Mouse (Mus musculus) heart, adult 2 months (tissue): ENCODE measurements around the gene Gata3. TPM values are rescaled to one million over a fixed set of nuclear protein-coding genes. Genes with fewer than 3 reads are reported as not detected.

Experiments
- DNase-seq, 2 experiments: peaks; one replicate each; pipeline ENCODE4 v3.0.0; 2021
- H3K27ac ChIP-seq: fragments of 200-600 bp; 2 replicates; pipeline ENCODE4 v1.8.1; 2022
- H3K27me3 ChIP-seq: fragments of 200-500 bp; 2 replicates; pipeline ENCODE4 v1.6.1; 2012; ENCODE audit warnings: mild to moderate bottlenecking, low read length, inconsistent platforms, mixed read lengths; ENCODE audit not compliant: control insufficient read depth, insufficient read depth
- H3K36me3 ChIP-seq: fragments of 200-500 bp; 2 replicates; pipeline ENCODE4 v1.6.1; 2012; ENCODE audit warnings: low read length, inconsistent platforms; ENCODE audit not compliant: control insufficient read depth, insufficient read depth
- H3K4me1 ChIP-seq: fragments of 200-500 bp; 2 replicates; pipeline ENCODE4 v1.6.1; 2011; ENCODE audit warnings: low read length; ENCODE audit not compliant: control insufficient read depth, insufficient read depth
- H3K4me3 ChIP-seq: fragments of 200-600 bp; 2 replicates; pipeline ENCODE4 v1.8.1; 2022
- H3K79me2 ChIP-seq: fragments of 200-500 bp; replicated peaks from 2 replicates; pipeline ENCODE4 v1.6.1; 2012; ENCODE audit warnings: mild to moderate bottlenecking, inconsistent platforms, low read length, moderate library complexity, mixed read lengths; ENCODE audit not compliant: control insufficient read depth, insufficient read depth
- H3K9ac ChIP-seq: fragments of 200-500 bp; 2 replicates; pipeline ENCODE4 v1.6.1; 2012; ENCODE audit warnings: low read depth, mild to moderate bottlenecking, control low read depth, inconsistent platforms, low read length, mixed read lengths
- CTCF ChIP-seq: fragments of 200-600 bp; IDR thresholded peaks from 2 replicates; pipeline ENCODE4 v1.8.1; 2022; ENCODE audit warnings: antibody characterized with exemption, mild to moderate bottlenecking, moderate library complexity
- EP300 ChIP-seq: fragments of 200-500 bp; IDR thresholded peaks from 2 replicates; pipeline ENCODE4 v1.6.1; 2011; ENCODE audit warnings: low read depth, low read length, control low read depth; ENCODE audit not compliant: insufficient read depth
- POLR2A ChIP-seq: fragments of 200-500 bp; IDR thresholded peaks from 2 replicates; pipeline ENCODE4 v1.6.1; 2011; ENCODE audit warnings: mild to moderate bottlenecking, low read depth, low read length, control low read depth; ENCODE audit not compliant: insufficient read depth
- WGBS: fragments of 180-500 bp; shearing (Covaris S2); methylation state at CpG from one replicate; pipeline ENCODE4 v1.1.7; 2018; 5-methylcytosine and 5-hydroxymethylcytosine counted together
- intact Hi-C: fragments of 180-260 bp; cut with DNase I; formaldehyde crosslinking; loops from one replicate; pipeline ENCODE4 v1.15.1; 2025
- polyA plus RNA-seq: library from polyadenylated mRNA; depleted of rRNA; stranded (reverse); fragments of >200 nt; gene quantifications from 2 replicates; pipeline ENCODE4 v1.2.3, GENCODE M21; 2012
- total RNA-seq, 2 experiments: library from RNA; stranded (reverse); gene quantifications; 2 replicates each; pipeline ENCODE4 v1.2.3; 2021

The Gata3 gene
- total and polyA plus RNA-seq, 3 experiments, result 0.57 to 0.91 (median 0.59) TPM

GRCm38 (mm10) chr2:9894836-9895593 is 5.2 kb upstream of the Gata3 start:
- Histone ChIP-seq H3K27ac (no peak overlapping the region), H3K36me3 (no peaks in the 10 kb centered on the region), H3K4me3 (no peak overlapping the region), H3K9ac (no peak overlapping the region), H3K4me1 (no peaks in the 10 kb centered on the region), H3K79me2 (no peaks in the 10 kb centered on the region), H3K27me3 (peaks cover 21% of the 10 kb centered on the region)
- intact Hi-C loops, result no loop called here
- DNase-seq, result no peak
- TF ChIP-seq EP300, result no peak
- TF ChIP-seq CTCF, result no peak
- no peak for TF ChIP-seq POLR2A
- 5% methylated on average over 19 of the region's 19 CpGs for WGBS

DNA sequence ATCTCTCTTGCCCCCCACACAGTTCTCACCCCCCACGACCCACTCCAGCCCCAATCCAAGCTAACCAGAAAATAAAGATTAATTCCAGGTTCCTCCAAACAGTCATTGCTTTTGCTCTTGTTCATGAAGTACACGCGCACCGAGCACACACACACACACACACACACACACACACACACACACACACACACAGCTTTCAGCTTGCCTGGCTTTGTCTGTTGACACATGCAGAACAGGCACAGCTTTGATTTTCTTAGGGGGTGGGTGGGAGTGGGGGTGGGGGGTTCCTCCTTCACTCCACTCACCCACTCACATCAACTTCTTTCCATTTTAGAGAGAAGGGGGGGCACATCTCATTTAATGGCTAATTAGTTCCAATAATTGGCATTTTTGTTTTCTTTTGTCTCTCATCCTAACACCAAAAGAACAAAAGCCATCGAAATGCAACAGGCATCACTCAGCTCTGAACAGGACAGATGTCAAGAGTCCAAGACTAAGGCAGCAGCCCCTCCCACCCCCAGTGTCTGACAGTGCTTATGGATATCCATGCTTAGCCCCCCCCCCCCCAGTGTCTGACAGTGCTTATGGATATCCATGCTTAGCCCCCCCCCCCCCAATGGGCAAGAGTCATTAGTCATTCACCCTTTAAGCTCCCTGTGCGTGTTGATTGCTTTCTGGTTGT is 3.6 kb upstream of the Gata3 start:
- Histone ChIP-seq H3K9ac (no peak overlapping the region), H3K27ac (no peak overlapping the region), H3K4me1 (no peaks in the 10 kb centered on the region), H3K27me3 (peaks cover 30% of the 10 kb centered on the region), H3K36me3 (no peaks in the 10 kb centered on the region), H3K4me3 (no peak overlapping the region), H3K79me2 (no peaks in the 10 kb centered on the region)
- WGBS, result 8% methylated on average over 6 of the region's 6 CpGs
- TF ChIP-seq POLR2A (no peak), EP300 (no peak), CTCF (no peak)
- intact Hi-C loops, result no loop called here
- no peak for DNase-seq

- no peaks in the 10 kb centered on the region for H3K4me1 ChIP-seq
- no peak overlapping the region for H3K4me3 ChIP-seq
- H3K27ac ChIP-seq, result no peak overlapping the region
- intact Hi-C loops, result no loop called here
- peaks cover 34% of the 10 kb centered on the region for H3K27me3 ChIP-seq
- no peaks in the 10 kb centered on the region for H3K36me3 ChIP-seq
- TF ChIP-seq POLR2A (no peak), EP300 (no peak), CTCF (no peak)
- H3K9ac ChIP-seq, result no peak overlapping the region
- H3K79me2 ChIP-seq, result no peaks in the 10 kb centered on the region
- 22% methylated on average over 7 of the region's 7 CpGs for WGBS
- no peak for DNase-seq
Observed at GRCm38 (mm10) chr2:9892541-9892940, 2.7 kb upstream of the Gata3 start.

- Histone ChIP-seq H3K36me3 (no peaks in the 10 kb centered on the region), H3K9ac (no peak overlapping the region), H3K79me2 (no peaks in the 10 kb centered on the region), H3K27me3 (peaks cover 29% of the 10 kb centered on the region), H3K4me3 (no peak overlapping the region), H3K4me1 (no peaks in the 10 kb centered on the region), H3K27ac (no peak overlapping the region)
- TF ChIP-seq CTCF, result no peak
- no peak for TF ChIP-seq EP300
- intact Hi-C loops, result no loop called here
- DNase-seq, result no peak
- 8% methylated on average over 5 of the region's 5 CpGs for WGBS
Observed at GRCm38 (mm10) chr2:9890906-9891305, 1.1 kb upstream of the Gata3 start.

DNA sequence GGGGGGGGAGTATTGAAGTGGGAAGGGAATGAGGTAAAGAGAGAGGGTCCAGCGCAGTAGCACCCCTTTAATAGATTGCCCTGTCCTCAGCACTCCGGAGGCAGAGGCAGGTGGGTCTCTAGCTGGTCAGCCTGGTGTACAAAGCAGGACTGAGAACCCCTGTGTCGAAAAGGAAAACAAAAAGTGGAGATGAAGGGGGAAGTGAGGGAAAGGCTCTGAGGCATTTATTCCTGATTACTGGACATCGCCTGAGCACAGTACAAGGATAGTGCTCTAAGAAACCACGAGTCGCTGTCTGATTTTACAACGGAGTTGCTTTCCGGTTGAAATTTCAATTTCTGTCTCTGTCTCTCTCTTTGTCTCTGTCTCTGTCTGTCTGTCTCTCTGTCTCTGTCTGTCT is 417 bp upstream of the Gata3 start:
- no peak for TF ChIP-seq CTCF
- no peak for TF ChIP-seq EP300
- TF ChIP-seq POLR2A, result no peak
- Histone ChIP-seq H3K9ac (no peak overlapping the region), H3K79me2 (no peaks in the 10 kb centered on the region), H3K4me3 (no peak overlapping the region), H3K4me1 (no peaks in the 10 kb centered on the region), H3K27me3 (peaks cover 26% of the 10 kb centered on the region), H3K27ac (no peak overlapping the region), H3K36me3 (no peaks in the 10 kb centered on the region)
- DNase-seq, result no peak
- WGBS, result 8% methylated on average over 8 of the region's 8 CpGs
- intact Hi-C loops, result no loop called here
